In the genomic region with DNA sequence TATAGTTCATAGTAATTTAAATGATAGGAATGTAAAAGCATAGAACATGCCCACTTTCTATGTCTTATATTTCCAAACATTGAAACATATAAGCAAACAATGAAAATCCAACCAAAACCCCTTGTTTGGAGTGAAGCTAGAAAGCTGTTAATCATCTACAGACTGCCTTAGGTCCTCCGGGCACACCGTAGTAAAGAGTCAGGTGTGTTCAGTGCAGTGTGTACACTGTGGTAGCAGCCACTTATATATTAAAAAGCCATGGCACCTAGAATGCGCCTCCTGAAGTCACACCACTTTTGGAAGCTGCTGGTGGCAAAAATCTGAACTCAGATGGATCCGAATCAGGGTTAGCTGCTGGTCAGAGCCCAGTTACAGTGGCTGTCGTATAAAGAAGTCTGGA, we compare ENCODE assay signal across 20 mouse cellular contexts. TPM values are rescaled to one million over a fixed set of nuclear protein-coding genes. Genes with fewer than 3 reads are reported as not detected.
DNase-seq lines count a peak whose midpoint lies in the region; ATAC-seq lines count a peak whose summit lies in the region.
"Had no signal": no experiment of that assay in that cellular context is flagged by ENCODE, and none has a peak within 500 bp of the region (broad histone marks: within the 10 kb centered on the region; RNA-seq: fewer than 3 reads in every experiment).

No protein-coding gene starts in this region.

- 73% methylated on average over 5 of the region's 5 CpGs for WGBS in kidney, embryonic 14.5 days
- WGBS in liver, embryonic 15.5 days (ENCODE audit: insufficient replicate concordance), result 82% methylated on average over 5 of the region's 5 CpGs
- 87% methylated on average over 5 of the region's 5 CpGs for WGBS in liver, embryonic 11.5 days
- WGBS in lung, embryonic 16.5 days, result 71% methylated on average over 5 of the region's 5 CpGs
- 68% methylated on average over 5 of the region's 5 CpGs for WGBS in stomach, embryonic 16.5 days
- 94% methylated on average over 5 of the region's 5 CpGs for WGBS in midbrain, embryonic 15.5 days

- no peak for ATAC-seq in kidney, embryonic 14.5 days (ENCODE audit: low FRiP score, low TSS enrichment)
- peak; percentile 49; the same call in 1 of the 2 replicates for ATAC-seq in liver, embryonic 15.5 days (ENCODE audit: insufficient read depth)
- ATAC-seq in liver, embryonic 11.5 days (replicated peaks; ENCODE audit: low FRiP score), result no peak
- ATAC-seq in lung, embryonic 16.5 days (ENCODE audit: low read depth), result peak; percentile 64; the same call in 1 of the 2 replicates
- ATAC-seq in stomach, embryonic 16.5 days (ENCODE audit: insufficient read depth, low FRiP score), result no peak
- ATAC-seq in midbrain, embryonic 15.5 days (replicated peaks), result no peak
- ATAC-seq: CD4-positive, CD25-positive, alpha-beta regulatory T cell, adult 4 months; forebrain, embryonic 13.5 days; forebrain, postnatal 0 days had no signal

- H3K4me1 ChIP-seq in kidney, embryonic 14.5 days (ENCODE audit: control insufficient read depth, insufficient read depth, low read length), result peaks cover 1% of the 10 kb centered on the region; the same call in 1 of the 2 replicates
- H3K4me1 ChIP-seq in liver, embryonic 15.5 days (replicated peaks), result peaks cover 8% of the 10 kb centered on the region; the same call in 1 of the 2 replicates
- H3K4me1 ChIP-seq in liver, embryonic 11.5 days (replicated peaks; ENCODE audit: control insufficient read depth, insufficient read depth, low read length), result no peaks in the 10 kb centered on the region
- 0 out of 2 replicates have a peak, but pooled peaks cover 2% of the 10 kb centered on the region for H3K4me1 ChIP-seq in lung, embryonic 16.5 days (replicated peaks; ENCODE audit: control insufficient read depth, insufficient read depth, low read length)
- H3K4me1 ChIP-seq in stomach, embryonic 16.5 days (ENCODE audit: control insufficient read depth, insufficient read depth, low read length), result no peaks in the 10 kb centered on the region
- H3K4me1 ChIP-seq in midbrain, embryonic 15.5 days, result peaks cover 3% of the 10 kb centered on the region; the same call in 1 of the 2 replicates
- H3K4me1 ChIP-seq: forebrain, embryonic 13.5 days had no signal

- no peak for DNase-seq in kidney, postnatal 14 days
- DNase-seq in liver, embryonic 11.5 days (ENCODE audit: low spot score), result no peak
- DNase-seq in lung, postnatal 14 days, result no peak
- DNase-seq: adrenal gland, adult 8-10 months; adrenal gland, postnatal 36 days; B cell, adult 2 months; cerebellum, adult 2 months; cerebellum, postnatal 10 days; forebrain, postnatal 0 days; gastrocnemius, postnatal 14 days had no signal

- H3K36me3 ChIP-seq in kidney, embryonic 14.5 days (ENCODE audit: control insufficient read depth, insufficient read depth, low read length), result peaks cover 32% of the 10 kb centered on the region
- H3K36me3 ChIP-seq in liver, embryonic 15.5 days (replicated peaks), result peaks cover 90% of the 10 kb centered on the region
- peaks cover 14% of the 10 kb centered on the region; the same call in 1 of the 2 replicates for H3K36me3 ChIP-seq in liver, embryonic 11.5 days (ENCODE audit: control insufficient read depth, insufficient read depth, low read length)
- H3K36me3 ChIP-seq in lung, embryonic 16.5 days (ENCODE audit: control insufficient read depth, insufficient read depth, low read length), result peaks cover 13% of the 10 kb centered on the region
- 0 out of 2 replicates have a peak, but pooled peaks cover 2% of the 10 kb centered on the region for H3K36me3 ChIP-seq in stomach, embryonic 16.5 days (ENCODE audit: control insufficient read depth, insufficient read depth, low read length)
- H3K36me3 ChIP-seq in midbrain, embryonic 15.5 days (replicated peaks), result peaks cover 40% of the 10 kb centered on the region

- H3K27ac ChIP-seq in kidney, embryonic 14.5 days (ENCODE audit: low read depth, low read length), result peak overlapping the region; percentile 38; the same call in 1 of the 2 replicates
- no peak overlapping the region; the same call in 1 of the 2 replicates for H3K27ac ChIP-seq in liver, embryonic 15.5 days (replicated peaks)
- no peak overlapping the region for H3K27ac ChIP-seq in liver, embryonic 11.5 days (ENCODE audit: low read depth, low read length)
- no peak overlapping the region for H3K27ac ChIP-seq in lung, embryonic 16.5 days (ENCODE audit: low read length)
- peak overlapping the region; percentile 21; the same call in 1 of the 2 replicates for H3K27ac ChIP-seq in stomach, embryonic 16.5 days (ENCODE audit: low read length)
- H3K27ac ChIP-seq in midbrain, embryonic 15.5 days, result no peak overlapping the region
- H3K27ac ChIP-seq: embryonic facial prominence, embryonic 10.5 days; forebrain, embryonic 13.5 days had no signal

- no peak overlapping the region for H3K4me2 ChIP-seq in kidney, embryonic 14.5 days (replicated peaks; ENCODE audit: low read depth, low read length)
- H3K4me2 ChIP-seq in liver, embryonic 15.5 days, result no peak overlapping the region
- H3K4me2 ChIP-seq in liver, embryonic 11.5 days, result no peak overlapping the region
- H3K4me2 ChIP-seq in lung, embryonic 16.5 days (ENCODE audit: low read depth, low read length), result no peak overlapping the region
- H3K4me2 ChIP-seq in stomach, embryonic 16.5 days (ENCODE audit: low read depth, low read length), result no peak overlapping the region
- H3K4me2 ChIP-seq in midbrain, embryonic 15.5 days, result no peak overlapping the region
- H3K4me2 ChIP-seq: forebrain, embryonic 13.5 days; heart, embryonic 12.5 days had no signal

- peaks cover under 1% of the 10 kb centered on the region; the same call in 1 of the 2 replicates for H3K27me3 ChIP-seq in kidney, embryonic 14.5 days (ENCODE audit: control insufficient read depth, insufficient read depth, low read length)
- H3K27me3 ChIP-seq in liver, embryonic 15.5 days, result peaks cover 1% of the 10 kb centered on the region; the same call in 1 of the 2 replicates
- peaks cover under 1% of the 10 kb centered on the region for H3K27me3 ChIP-seq in liver, embryonic 11.5 days (replicated peaks; ENCODE audit: control insufficient read depth, insufficient read depth, low read length)
- H3K27me3 ChIP-seq in lung, embryonic 16.5 days (ENCODE audit: control insufficient read depth, insufficient read depth, low read depth, low read length), result no peaks in the 10 kb centered on the region
- H3K27me3 ChIP-seq in stomach, embryonic 16.5 days (ENCODE audit: control insufficient read depth, insufficient read depth, low read length), result no peaks in the 10 kb centered on the region
- H3K27me3 ChIP-seq in midbrain, embryonic 15.5 days (replicated peaks), result no peaks in the 10 kb centered on the region

- H3K9ac ChIP-seq in kidney, embryonic 14.5 days (ENCODE audit: low read depth, low read length), result no peak overlapping the region
- no peak overlapping the region for H3K9ac ChIP-seq in liver, embryonic 15.5 days
- no peak overlapping the region for H3K9ac ChIP-seq in liver, embryonic 11.5 days (ENCODE audit: low read depth, low read length)
- no peak overlapping the region for H3K9ac ChIP-seq in lung, embryonic 16.5 days (ENCODE audit: low read length)
- H3K9ac ChIP-seq in stomach, embryonic 16.5 days (ENCODE audit: low read length), result no peak overlapping the region
- no peak overlapping the region for H3K9ac ChIP-seq in midbrain, embryonic 15.5 days
- H3K9ac ChIP-seq: forebrain, embryonic 13.5 days; forebrain, postnatal 0 days; heart, embryonic 12.5 days had no signal

- no peak overlapping the region for H3K4me3 ChIP-seq in kidney, embryonic 14.5 days (ENCODE audit: low read length)
- no peak overlapping the region for H3K4me3 ChIP-seq in liver, embryonic 15.5 days (replicated peaks)
- H3K4me3 ChIP-seq in liver, embryonic 11.5 days (ENCODE audit: low read depth, low read length), result no peak overlapping the region
- H3K4me3 ChIP-seq in lung, embryonic 16.5 days (ENCODE audit: low read length), result no peak overlapping the region
- no peak overlapping the region for H3K4me3 ChIP-seq in stomach, embryonic 16.5 days (replicated peaks; ENCODE audit: low read length)
- no peak overlapping the region for H3K4me3 ChIP-seq in midbrain, embryonic 15.5 days
- H3K4me3 ChIP-seq: embryonic facial prominence, embryonic 10.5 days; forebrain, embryonic 13.5 days; heart, embryonic 12.5 days had no signal

- H3K9me3 ChIP-seq in kidney, embryonic 14.5 days (ENCODE audit: control insufficient read depth, low read length), result no peaks in the 10 kb centered on the region
- no peaks in the 10 kb centered on the region for H3K9me3 ChIP-seq in liver, embryonic 15.5 days (replicated peaks)
- H3K9me3 ChIP-seq in liver, embryonic 11.5 days (ENCODE audit: control insufficient read depth, low read length), result no peaks in the 10 kb centered on the region
- H3K9me3 ChIP-seq in lung, embryonic 16.5 days (ENCODE audit: control insufficient read depth, low read length), result no peaks in the 10 kb centered on the region
- no peaks in the 10 kb centered on the region for H3K9me3 ChIP-seq in stomach, embryonic 16.5 days (replicated peaks; ENCODE audit: control insufficient read depth, low read length)
- H3K9me3 ChIP-seq in midbrain, embryonic 15.5 days, result no peaks in the 10 kb centered on the region
- H3K9me3 ChIP-seq: embryonic facial prominence, embryonic 10.5 days; forebrain, embryonic 13.5 days; G1E; heart, embryonic 12.5 days had no signal

RNA-seq across cellular contexts. Expression of a gene that starts 9.9 kb away (rescaled TPM):
- 415 and 493 TPM in 2 replicates for polyA plus RNA-seq in kidney, embryonic 14.5 days (2014; fragmentation: Nextera tagmentation; extraction: Ambion mirVana)
- polyA plus RNA-seq in liver, embryonic 15.5 days (2015; fragmentation: Nextera tagmentation; extraction: Ambion mirVana), result 193 and 205 TPM in 2 replicates
- polyA plus RNA-seq in liver, embryonic 11.5 days (2014; fragmentation: Nextera tagmentation; extraction: Ambion mirVana), result 442 and 486 TPM in 2 replicates
- 389 and 399 TPM in 2 replicates for polyA plus RNA-seq in lung, embryonic 16.5 days (2015; fragmentation: Nextera tagmentation; extraction: Ambion mirVana)
- 357 and 376 TPM in 2 replicates for polyA plus RNA-seq in stomach, embryonic 16.5 days (2015; fragmentation: Nextera tagmentation; extraction: Ambion mirVana)
- polyA plus RNA-seq in midbrain, embryonic 15.5 days (2015; fragmentation: Nextera tagmentation; extraction: Ambion mirVana), result 242 and 256 TPM in 2 replicates

RNA-seq across cellular contexts. Expression of a gene that starts 10.6 kb away (rescaled TPM):
- 2.9 and 4.6 TPM in 2 replicates for polyA plus RNA-seq in kidney, embryonic 14.5 days (2014; fragmentation: Nextera tagmentation; extraction: Ambion mirVana)
- 1.5 and 1.6 TPM in 2 replicates for polyA plus RNA-seq in liver, embryonic 15.5 days (2015; fragmentation: Nextera tagmentation; extraction: Ambion mirVana)
- polyA plus RNA-seq in liver, embryonic 11.5 days (2014; fragmentation: Nextera tagmentation; extraction: Ambion mirVana), result 2.3 and 3.5 TPM in 2 replicates
- 5.1 TPM in 2 replicates for polyA plus RNA-seq in lung, embryonic 16.5 days (2015; fragmentation: Nextera tagmentation; extraction: Ambion mirVana)
- 3.4 and 4.4 TPM in 2 replicates for polyA plus RNA-seq in stomach, embryonic 16.5 days (2015; fragmentation: Nextera tagmentation; extraction: Ambion mirVana)
- polyA plus RNA-seq in midbrain, embryonic 15.5 days (2015; fragmentation: Nextera tagmentation; extraction: Ambion mirVana), result 46.7 and 49.0 TPM in 2 replicates

RNA-seq across cellular contexts. Expression of a gene that starts 16.0 kb away (rescaled TPM):
- polyA plus RNA-seq in kidney, embryonic 14.5 days (2014; fragmentation: Nextera tagmentation; extraction: Ambion mirVana), result 0.55 and 1.2 TPM in 2 replicates
- polyA plus RNA-seq in liver, embryonic 15.5 days (2015; fragmentation: Nextera tagmentation; extraction: Ambion mirVana), result 0.07 TPM in 1 of 2 replicates, not detected in the other
- polyA plus RNA-seq in liver, embryonic 11.5 days (2014; fragmentation: Nextera tagmentation; extraction: Ambion mirVana), result 0.22 and 0.49 TPM in 2 replicates
- 0.26 and 0.41 TPM in 2 replicates for polyA plus RNA-seq in lung, embryonic 16.5 days (2015; fragmentation: Nextera tagmentation; extraction: Ambion mirVana)
- polyA plus RNA-seq in stomach, embryonic 16.5 days (2015; fragmentation: Nextera tagmentation; extraction: Ambion mirVana), result 0.19 and 0.40 TPM in 2 replicates
- 0.79 and 1.0 TPM in 2 replicates for polyA plus RNA-seq in midbrain, embryonic 15.5 days (2015; fragmentation: Nextera tagmentation; extraction: Ambion mirVana)
- polyA plus RNA-seq: CD4-positive, CD25-positive, alpha-beta regulatory T cell, adult 4 months had no signal

RNA-seq across cellular contexts. Expression of a gene that starts 16.3 kb away (rescaled TPM):
- polyA plus RNA-seq in kidney, embryonic 14.5 days (2014; fragmentation: Nextera tagmentation; extraction: Ambion mirVana), result 0.99 and 1.3 TPM in 2 replicates
- polyA plus RNA-seq in liver, embryonic 15.5 days (2015; fragmentation: Nextera tagmentation; extraction: Ambion mirVana), result not detected in 2 replicates
- polyA plus RNA-seq in liver, embryonic 11.5 days (2014; fragmentation: Nextera tagmentation; extraction: Ambion mirVana), result 0.44 and 1.7 TPM in 2 replicates
- 0.69 and 0.88 TPM in 2 replicates for polyA plus RNA-seq in lung, embryonic 16.5 days (2015; fragmentation: Nextera tagmentation; extraction: Ambion mirVana)
- polyA plus RNA-seq in stomach, embryonic 16.5 days (2015; fragmentation: Nextera tagmentation; extraction: Ambion mirVana), result 1.0 TPM in 1 of 2 replicates, not detected in the other
- polyA plus RNA-seq in midbrain, embryonic 15.5 days (2015; fragmentation: Nextera tagmentation; extraction: Ambion mirVana), result 0.80 and 1.3 TPM in 2 replicates
- polyA plus RNA-seq: CD4-positive, CD25-positive, alpha-beta regulatory T cell, adult 4 months; embryonic facial prominence, embryonic 10.5 days; forebrain, embryonic 13.5 days had no signal

RNA-seq across cellular contexts. Expression of a gene that starts 47.7 kb away (rescaled TPM):
- 6.6 and 8.1 TPM in 2 replicates for polyA plus RNA-seq in kidney, embryonic 14.5 days (2014; fragmentation: Nextera tagmentation; extraction: Ambion mirVana)
- polyA plus RNA-seq in liver, embryonic 15.5 days (2015; fragmentation: Nextera tagmentation; extraction: Ambion mirVana), result 2.8 and 3.7 TPM in 2 replicates
- 4.1 and 4.8 TPM in 2 replicates for polyA plus RNA-seq in liver, embryonic 11.5 days (2014; fragmentation: Nextera tagmentation; extraction: Ambion mirVana)
- polyA plus RNA-seq in lung, embryonic 16.5 days (2015; fragmentation: Nextera tagmentation; extraction: Ambion mirVana), result 2.5 and 2.6 TPM in 2 replicates
- 3.3 and 3.5 TPM in 2 replicates for polyA plus RNA-seq in stomach, embryonic 16.5 days (2015; fragmentation: Nextera tagmentation; extraction: Ambion mirVana)
- polyA plus RNA-seq in midbrain, embryonic 15.5 days (2015; fragmentation: Nextera tagmentation; extraction: Ambion mirVana), result 9.0 and 9.5 TPM in 2 replicates

Comparison
In these comparisons a context has a peak if more than half of its experiments do, and no peak if none do; other contexts are left out.
1. ATAC-seq: peak in liver, embryonic 15.5 days (single experiment) and lung, embryonic 16.5 days (single experiment); none in kidney, embryonic 14.5 days (single experiment), liver, embryonic 11.5 days (single experiment), stomach, embryonic 16.5 days (single experiment) and midbrain, embryonic 15.5 days (single experiment).
2. H3K27ac ChIP-seq: peak in kidney, embryonic 14.5 days (single experiment) and stomach, embryonic 16.5 days (single experiment); none in liver, embryonic 15.5 days (single experiment), liver, embryonic 11.5 days (single experiment), lung, embryonic 16.5 days (single experiment) and midbrain, embryonic 15.5 days (single experiment).